Mouse (Mus musculus): ENCODE results near the gene Rer1. TPM values are rescaled to one million over a fixed set of nuclear protein-coding genes. Genes with fewer than 3 reads are reported as not detected.

The Rer1 gene
- polyA plus RNA-seq, 1 experiment from 2014 or later = 145 TPM

GRCm38 (mm10) chr4:155095238-155095900, 9.2 kb upstream of the Rer1 start:
- Histone ChIP-seq H3K4me1 (replicated peaks; ENCODE audit: control insufficient read depth, insufficient read depth, low read length) (no peaks in the 10 kb centered on the region; the same call in 1 of the 2 replicates), H3K4me3 (replicated peaks; ENCODE audit: low read length) (no peak overlapping the region), H3K9me3 (ENCODE audit: control insufficient read depth, low read length) (no peaks in the 10 kb centered on the region), H3K4me2 (replicated peaks) (no peak overlapping the region), H3K27ac (no peak overlapping the region), H3K36me3 (replicated peaks; ENCODE audit: control insufficient read depth, insufficient read depth) (peaks cover 1% of the 10 kb centered on the region; the same call in 1 of the 2 replicates), H3K27me3 (ENCODE audit: control insufficient read depth, insufficient read depth, low read length) (no peaks in the 10 kb centered on the region), H3K9ac (0 out of 2 replicates have a peak overlapping the region, but pooled peaks have one; percentile 14)
- DNase-seq (ENCODE audit: low spot score) = peak; percentile 92
- 26% methylated on average over 8 of the region's 8 CpGs for WGBS
- peak; percentile 84 for ATAC-seq (ENCODE audit: low FRiP score)

DNA sequence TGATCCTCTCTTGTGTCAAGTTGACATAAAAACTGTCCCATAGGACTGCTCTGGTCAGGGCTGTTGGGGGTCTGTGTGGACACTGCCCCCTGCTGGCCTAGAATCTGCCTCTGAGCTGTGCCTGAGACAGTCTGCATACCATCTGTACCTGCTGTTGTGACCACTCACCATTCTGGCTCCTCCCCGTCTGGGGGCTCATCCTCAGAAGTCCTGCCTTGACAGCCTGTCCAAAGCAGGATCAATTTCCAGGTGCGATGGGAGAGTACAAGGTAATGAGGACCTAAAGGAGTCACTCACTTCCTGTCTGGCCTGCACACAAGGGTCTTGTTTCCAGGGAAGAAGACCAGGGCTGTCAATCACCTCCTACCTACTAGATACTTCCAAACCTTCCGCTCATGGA, 8.4 kb upstream of the Rer1 start:
- Histone ChIP-seq H3K27me3 (ENCODE audit: control insufficient read depth, insufficient read depth, low read length) (no peaks in the 10 kb centered on the region), H3K4me1 (replicated peaks; ENCODE audit: control insufficient read depth, insufficient read depth, low read length) (no peaks in the 10 kb centered on the region; the same call in 1 of the 2 replicates), H3K9me3 (ENCODE audit: control insufficient read depth, low read length) (no peaks in the 10 kb centered on the region), H3K9ac (no peak overlapping the region), H3K4me3 (replicated peaks; ENCODE audit: low read length) (no peak overlapping the region), H3K27ac (no peak overlapping the region), H3K4me2 (replicated peaks) (no peak overlapping the region), H3K36me3 (replicated peaks; ENCODE audit: control insufficient read depth, insufficient read depth) (peaks cover 8% of the 10 kb centered on the region; the same call in 1 of the 2 replicates)
- 69% methylated on average over 3 of the region's 3 CpGs for WGBS
- ATAC-seq (ENCODE audit: low FRiP score) (no peak; the same call in 1 of the 2 replicates), DNase-seq (ENCODE audit: low spot score) (no peak)

- Histone ChIP-seq H3K36me3 (replicated peaks; ENCODE audit: control insufficient read depth, insufficient read depth) (peaks cover 11% of the 10 kb centered on the region), H3K4me1 (replicated peaks; ENCODE audit: control insufficient read depth, insufficient read depth, low read length) (no peaks in the 10 kb centered on the region; the same call in 1 of the 2 replicates), H3K4me3 (replicated peaks; ENCODE audit: low read length) (no peak overlapping the region), H3K4me2 (replicated peaks) (no peak overlapping the region), H3K9me3 (ENCODE audit: control insufficient read depth, low read length) (no peaks in the 10 kb centered on the region), H3K27ac (no peak overlapping the region), H3K9ac (no peak overlapping the region), H3K27me3 (ENCODE audit: control insufficient read depth, insufficient read depth, low read length) (no peaks in the 10 kb centered on the region)
- ATAC-seq (ENCODE audit: low FRiP score) (no peak), DNase-seq (ENCODE audit: low spot score) (no peak)
- WGBS = 85% methylated on average over 7 of the region's 7 CpGs
Measured at GRCm38 (mm10) chr4:155093431-155094149, 7.4 kb upstream of the Rer1 start.

DNA sequence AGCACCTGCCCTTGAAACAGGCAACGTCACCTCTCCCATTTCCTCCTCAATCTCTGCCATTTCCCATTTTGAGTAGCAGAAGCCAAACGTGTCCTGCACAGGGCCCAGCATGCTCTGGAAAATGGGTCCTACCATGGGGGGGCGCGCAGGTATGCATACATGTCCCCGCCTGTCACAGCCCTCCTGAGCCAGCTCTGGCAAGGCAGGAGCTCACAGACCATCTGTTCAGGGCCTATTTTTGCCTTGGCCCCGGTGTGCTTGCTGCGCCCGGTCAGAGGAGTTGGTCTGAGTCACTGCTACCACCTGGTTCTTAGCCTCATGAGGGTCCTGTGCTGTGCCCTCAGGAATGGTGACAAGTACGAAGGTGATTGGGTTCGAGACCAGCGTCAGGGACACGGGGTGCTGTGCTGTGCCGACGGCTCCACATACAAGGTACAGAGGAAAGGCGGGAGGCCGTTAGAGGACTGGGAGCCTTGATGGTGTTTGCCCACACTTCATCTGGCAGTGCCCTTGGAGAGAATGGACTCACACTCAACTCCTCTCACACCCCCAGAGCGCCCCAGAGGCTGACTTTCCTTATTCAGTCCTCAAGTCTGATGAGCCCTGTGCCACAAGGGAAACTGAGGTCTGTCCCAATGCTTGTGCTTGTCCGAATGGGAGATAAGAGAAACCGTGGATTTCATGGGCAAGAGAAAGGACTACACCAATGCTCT, 6.7 kb upstream of the Rer1 start:
- no peaks in the 10 kb centered on the region; the same call in 1 of the 2 replicates for H3K4me1 ChIP-seq (replicated peaks; ENCODE audit: control insufficient read depth, insufficient read depth, low read length)
- DNase-seq (ENCODE audit: low spot score) (no peak), ATAC-seq (ENCODE audit: low FRiP score) (no peak)
- no peak overlapping the region for H3K27ac ChIP-seq
- H3K9me3 ChIP-seq (ENCODE audit: control insufficient read depth, low read length) = no peaks in the 10 kb centered on the region
- peaks cover 11% of the 10 kb centered on the region for H3K36me3 ChIP-seq (replicated peaks; ENCODE audit: control insufficient read depth, insufficient read depth)
- H3K27me3 ChIP-seq (ENCODE audit: control insufficient read depth, insufficient read depth, low read length) = no peaks in the 10 kb centered on the region
- no peak overlapping the region for H3K4me2 ChIP-seq (replicated peaks)
- 95% methylated on average over 19 of the region's 19 CpGs for WGBS
- H3K9ac ChIP-seq = no peak overlapping the region
- H3K4me3 ChIP-seq (replicated peaks; ENCODE audit: low read length) = no peak overlapping the region

- Histone ChIP-seq H3K4me3 (replicated peaks; ENCODE audit: low read length) (no peak overlapping the region), H3K9ac (no peak overlapping the region), H3K9me3 (ENCODE audit: control insufficient read depth, low read length) (no peaks in the 10 kb centered on the region), H3K4me1 (replicated peaks; ENCODE audit: control insufficient read depth, insufficient read depth, low read length) (peaks cover 7% of the 10 kb centered on the region), H3K36me3 (replicated peaks; ENCODE audit: control insufficient read depth, insufficient read depth) (peaks cover 11% of the 10 kb centered on the region), H3K4me2 (replicated peaks) (no peak overlapping the region), H3K27ac (no peak overlapping the region), H3K27me3 (ENCODE audit: control insufficient read depth, insufficient read depth, low read length) (no peaks in the 10 kb centered on the region)
- ATAC-seq (ENCODE audit: low FRiP score) = no peak
- WGBS = 95% methylated on average over 13 of the region's 13 CpGs
- no peak for DNase-seq (ENCODE audit: low spot score)
Measured at GRCm38 (mm10) chr4:155090688-155091449, 4.7 kb upstream of the Rer1 start.

- H3K36me3 ChIP-seq (replicated peaks; ENCODE audit: control insufficient read depth, insufficient read depth) = peaks cover 11% of the 10 kb centered on the region
- H3K4me3 ChIP-seq (replicated peaks; ENCODE audit: low read length) = no peak overlapping the region
- DNase-seq (ENCODE audit: low spot score) = no peak
- 98% methylated on average over 4 of the region's 4 CpGs for WGBS
- H3K9ac ChIP-seq = no peak overlapping the region
- no peak overlapping the region for H3K4me2 ChIP-seq (replicated peaks)
- no peak overlapping the region for H3K27ac ChIP-seq
- peaks cover 11% of the 10 kb centered on the region for H3K4me1 ChIP-seq (replicated peaks; ENCODE audit: control insufficient read depth, insufficient read depth, low read length)
- H3K27me3 ChIP-seq (ENCODE audit: control insufficient read depth, insufficient read depth, low read length) = no peaks in the 10 kb centered on the region
- ATAC-seq (ENCODE audit: low FRiP score) = no peak
- no peaks in the 10 kb centered on the region for H3K9me3 ChIP-seq (ENCODE audit: control insufficient read depth, low read length)
Measured at GRCm38 (mm10) chr4:155090147-155090546, 4.0 kb upstream of the Rer1 start.

DNA sequence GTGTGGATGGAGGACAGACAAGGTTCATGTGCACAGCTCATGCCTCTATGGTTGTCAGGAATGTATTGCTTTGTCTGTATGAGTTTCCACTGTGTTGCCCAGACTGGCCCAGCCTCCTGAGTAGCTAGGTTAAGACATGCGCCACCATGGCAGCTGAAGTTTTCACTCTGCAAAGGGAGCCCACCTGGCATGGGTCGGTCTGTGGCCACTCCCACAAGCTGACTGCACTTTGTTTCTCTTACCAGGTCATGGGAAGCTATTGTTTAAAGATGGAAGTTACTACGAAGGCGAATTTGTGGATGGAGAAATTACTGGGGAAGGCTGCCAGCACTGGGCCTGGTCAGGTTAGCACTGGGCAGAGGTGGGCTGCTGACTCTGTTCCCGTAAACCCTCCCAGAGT, 3.1 kb upstream of the Rer1 start:
- no peak overlapping the region for H3K27ac ChIP-seq
- no peaks in the 10 kb centered on the region for H3K27me3 ChIP-seq (ENCODE audit: control insufficient read depth, insufficient read depth, low read length)
- H3K36me3 ChIP-seq (replicated peaks; ENCODE audit: control insufficient read depth, insufficient read depth) = peaks cover 11% of the 10 kb centered on the region
- ATAC-seq (ENCODE audit: low FRiP score) (no peak), DNase-seq (ENCODE audit: low spot score) (no peak)
- H3K4me3 ChIP-seq (replicated peaks; ENCODE audit: low read length) = no peak overlapping the region
- H3K4me1 ChIP-seq (replicated peaks; ENCODE audit: control insufficient read depth, insufficient read depth, low read length) = peaks cover 20% of the 10 kb centered on the region
- no peaks in the 10 kb centered on the region for H3K9me3 ChIP-seq (ENCODE audit: control insufficient read depth, low read length)
- H3K4me2 ChIP-seq (replicated peaks) = no peak overlapping the region
- no peak overlapping the region for H3K9ac ChIP-seq
- WGBS = 91% methylated on average over 5 of the region's 5 CpGs

DNA sequence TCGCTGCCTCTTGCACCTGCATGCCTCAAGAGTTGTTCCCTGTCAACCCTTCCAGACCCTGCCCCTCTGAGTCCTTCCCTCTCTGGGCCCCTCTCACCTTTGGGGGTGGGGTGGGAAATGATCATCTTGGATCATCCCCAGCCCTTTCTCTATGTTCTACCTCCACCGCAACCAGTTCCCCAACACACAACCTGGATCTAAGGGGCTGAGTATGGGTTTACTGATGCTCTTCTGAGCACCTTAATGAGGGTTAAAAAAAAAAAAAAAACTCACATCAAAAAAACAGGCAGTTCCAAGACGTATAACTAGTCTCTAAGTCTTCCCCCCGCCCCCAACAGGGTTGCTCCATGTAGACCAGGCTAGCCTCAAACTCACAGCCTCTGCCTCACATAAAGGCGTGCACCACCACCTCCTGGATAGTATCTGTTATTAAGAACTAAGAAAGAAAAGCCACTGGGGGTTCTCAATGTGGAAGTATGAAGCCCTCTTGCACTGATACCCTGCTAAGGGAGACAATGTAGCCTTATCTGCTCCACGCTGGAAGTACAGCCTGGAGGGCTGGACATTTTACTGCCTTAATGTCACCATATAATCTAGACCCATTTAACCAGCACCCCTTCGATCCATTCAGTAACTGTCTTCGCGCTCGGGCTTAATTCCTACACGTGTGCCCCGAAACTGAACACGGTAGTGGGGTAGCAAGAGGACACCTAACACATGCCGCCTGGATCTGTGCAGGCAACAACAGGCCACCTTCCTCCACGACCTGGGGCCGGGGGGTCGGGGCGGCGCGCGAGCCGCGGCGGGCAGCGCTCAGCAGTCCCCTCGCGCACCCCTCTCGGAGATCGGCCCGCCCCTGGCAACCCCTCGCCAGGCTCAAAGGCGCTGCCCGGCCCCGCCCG, 725 bp downstream of the Rer1 start:
- no peaks in the 10 kb centered on the region for H3K9me3 ChIP-seq (ENCODE audit: control insufficient read depth, low read length)
- H3K36me3 ChIP-seq (replicated peaks; ENCODE audit: control insufficient read depth, insufficient read depth) = peaks cover 38% of the 10 kb centered on the region
- WGBS = 7% methylated on average over 35 of the region's 35 CpGs
- DNase-seq (ENCODE audit: low spot score) = no peak
- no peaks in the 10 kb centered on the region for H3K27me3 ChIP-seq (ENCODE audit: control insufficient read depth, insufficient read depth, low read length)
- peaks cover 21% of the 10 kb centered on the region for H3K4me1 ChIP-seq (replicated peaks; ENCODE audit: control insufficient read depth, insufficient read depth, low read length)
- H3K4me3 ChIP-seq (replicated peaks; ENCODE audit: low read length) = peak overlapping the region; percentile 80
- H3K27ac ChIP-seq = peak overlapping the region; percentile 84
- peak overlapping the region; percentile 96 for H3K4me2 ChIP-seq (replicated peaks)
- ATAC-seq (ENCODE audit: low FRiP score) = no peak
- H3K9ac ChIP-seq = peak overlapping the region; percentile 80

All from hindbrain, embryonic 14.5 days (tissue).